Mouse (Mus musculus) heart, embryonic 13.5 days (tissue): ENCODE data around the gene Cyp8b1. TPM values are rescaled to one million over a fixed set of nuclear protein-coding genes. Genes with fewer than 3 reads are reported as not detected.

ENCODE experiments used
- ATAC-seq: fragments of 200-750 bp; cut with Nextera tagmentation; 2 replicates; pipeline ENCODE4 v1.8.0; 2017; ENCODE audit warnings: moderate TSS enrichment; ENCODE audit not compliant: insufficient number of reproducible peaks, low FRiP score, low TSS enrichment; ENCODE audit errors: extremely low read depth
- H3K27ac ChIP-seq: fragments of 300-500 bp; sonication (generic); replicated peaks from 2 replicates; pipeline ENCODE4 v1.5.1; 2015; ENCODE audit warnings: moderate library complexity, mild to moderate bottlenecking, inconsistent platforms
- H3K27me3 ChIP-seq: fragments of 300-500 bp; sonication (generic); replicated peaks from 2 replicates; pipeline ENCODE4 v1.6.1; 2015; ENCODE audit warnings: mild to moderate bottlenecking, inconsistent platforms
- H3K36me3 ChIP-seq: fragments of 300-500 bp; sonication (generic); 2 replicates; pipeline ENCODE4 v1.6.1; 2015; ENCODE audit warnings: mild to moderate bottlenecking, inconsistent platforms
- H3K4me1 ChIP-seq: fragments of 300-500 bp; sonication (generic); 2 replicates; pipeline ENCODE4 v1.6.1; 2015; ENCODE audit warnings: inconsistent platforms
- H3K4me2 ChIP-seq: fragments of 300-500 bp; sonication (generic); 2 replicates; pipeline ENCODE4 v1.6.1; 2015; ENCODE audit warnings: inconsistent platforms, mild to moderate bottlenecking, moderate library complexity
- H3K4me3 ChIP-seq: fragments of 300-500 bp; sonication (generic); 2 replicates; pipeline ENCODE4 v1.5.1; 2015; ENCODE audit warnings: moderate library complexity, mild to moderate bottlenecking, inconsistent platforms
- H3K9ac ChIP-seq: fragments of 300-500 bp; sonication (generic); 2 replicates; pipeline ENCODE4 v1.6.1; 2015; ENCODE audit warnings: inconsistent platforms, mild to moderate bottlenecking, moderate library complexity
- H3K9me3 ChIP-seq: fragments of 300-500 bp; sonication (generic); 2 replicates; pipeline ENCODE4 v1.6.1; 2016; ENCODE audit warnings: inconsistent platforms
- WGBS: fragments of 180-500 bp; shearing (Covaris S2); methylation state at CpG from one replicate; pipeline ENCODE4 v1.1.7; 2015; ENCODE audit warnings: mixed read lengths; 5-methylcytosine and 5-hydroxymethylcytosine counted together
- polyA plus RNA-seq: library from polyadenylated mRNA; unstranded; fragments of >200 nt; fragmentation: Nextera tagmentation; extraction: Ambion mirVana; gene quantifications from 2 replicates; pipeline ENCODE4 v1.2.1, GENCODE M21; 2015

The Cyp8b1 gene
- polyA plus RNA-seq, 1 experiment from 2014 or later, result not detected

DNA sequence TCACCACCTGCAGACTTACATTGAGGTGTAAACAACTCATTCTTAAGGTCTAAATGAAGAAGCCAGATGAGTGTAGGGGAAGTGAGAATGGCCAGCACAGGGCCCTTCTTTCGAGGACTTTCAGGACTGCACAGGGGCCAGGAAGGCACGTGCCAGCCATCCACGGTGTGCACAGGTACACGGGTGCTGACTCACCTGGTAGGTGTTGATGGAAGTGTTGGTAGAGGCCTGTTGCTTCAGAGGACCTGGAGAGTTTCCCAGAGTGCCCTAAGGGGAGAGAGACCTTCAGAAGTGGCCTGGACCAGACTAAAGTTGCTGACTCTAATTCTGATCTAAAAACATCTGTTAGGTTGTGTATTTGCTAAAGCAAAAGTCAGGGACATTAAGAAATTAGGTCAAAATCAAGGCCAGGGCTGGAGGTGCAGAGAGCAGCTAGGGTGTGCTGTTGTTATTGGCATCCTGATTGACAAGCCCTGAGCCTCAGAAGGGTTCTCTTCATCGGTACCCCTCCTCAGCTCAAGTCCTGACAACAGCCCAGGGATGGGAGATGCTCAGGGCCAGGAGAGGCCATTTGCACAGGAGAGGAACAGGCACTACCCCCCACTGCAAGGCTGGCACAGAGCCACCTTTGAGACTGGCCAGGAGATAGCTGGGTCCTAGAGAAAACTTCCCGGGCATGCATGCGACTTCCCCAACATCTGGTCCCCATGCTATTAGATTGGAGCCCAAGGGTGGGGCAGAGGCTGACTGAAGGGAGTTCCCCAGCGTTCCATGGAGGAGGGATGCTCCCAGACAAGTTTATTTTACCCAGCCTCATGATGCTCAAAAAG lies 12.4 kb downstream of the Cyp8b1 start:
- ATAC-seq, result no peak
- Histone ChIP-seq H3K9ac (no peak overlapping the region), H3K4me3 (no peak overlapping the region), H3K27me3 (no peaks in the 10 kb centered on the region), H3K4me2 (no peak overlapping the region), H3K36me3 (no peaks in the 10 kb centered on the region), H3K27ac (no peak overlapping the region), H3K9me3 (no peaks in the 10 kb centered on the region), H3K4me1 (peaks cover 4% of the 10 kb centered on the region; the same call in 1 of the 2 replicates)
- WGBS, result 58% methylated on average over 8 of the region's 8 CpGs

DNA sequence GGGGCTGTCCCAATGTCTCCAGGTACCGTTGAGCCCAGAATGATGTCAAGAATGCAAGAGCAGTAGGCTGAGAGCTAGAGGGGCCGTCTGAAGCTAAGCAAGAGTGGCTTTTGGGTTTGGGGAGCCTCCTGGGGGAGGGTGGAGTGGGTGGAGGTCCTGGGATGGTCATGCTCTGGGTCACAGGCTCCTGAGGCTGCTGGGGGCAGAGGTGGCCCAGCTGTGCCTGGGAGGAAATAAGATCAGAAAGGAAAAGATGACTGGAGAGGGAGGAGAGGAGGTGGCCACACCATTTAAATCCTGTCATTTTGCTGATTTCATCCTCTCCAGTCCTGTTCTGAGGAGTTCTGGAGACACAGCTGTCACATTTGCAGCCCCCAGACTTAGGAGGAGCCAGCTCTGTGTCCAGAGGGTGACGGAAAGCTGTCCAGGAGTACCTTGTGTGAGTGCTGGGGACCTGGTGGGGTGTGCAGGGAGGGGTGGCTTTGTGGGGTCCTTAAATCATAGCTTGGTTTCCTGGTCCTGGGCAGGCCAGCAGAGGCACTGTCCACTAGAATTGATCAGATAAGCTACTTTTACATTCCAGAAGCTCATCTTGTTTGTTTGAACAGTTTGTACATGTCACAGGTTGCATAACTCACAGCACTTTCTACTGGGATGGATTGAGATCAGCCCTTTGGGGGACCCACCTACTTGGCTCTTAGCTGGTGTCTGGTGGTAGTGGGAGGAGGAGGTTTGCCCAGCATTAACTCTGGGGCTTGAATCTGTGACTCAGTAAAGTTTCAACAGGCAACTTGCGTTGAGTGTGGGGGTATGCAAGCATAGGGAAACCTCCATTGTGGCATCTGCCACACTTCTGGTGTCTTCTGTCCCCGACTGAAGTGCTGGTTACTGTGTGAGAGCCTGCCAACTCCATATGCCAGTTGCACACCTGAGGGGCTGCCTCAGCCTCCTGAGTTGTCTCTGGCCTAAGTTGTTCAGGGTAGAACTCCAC lies 14.1 kb downstream of the Cyp8b1 start:
- Histone ChIP-seq H3K4me2 (no peak overlapping the region), H3K4me3 (no peak overlapping the region), H3K36me3 (no peaks in the 10 kb centered on the region), H3K4me1 (peaks cover 7% of the 10 kb centered on the region), H3K9ac (no peak overlapping the region), H3K27me3 (no peaks in the 10 kb centered on the region), H3K9me3 (no peaks in the 10 kb centered on the region), H3K27ac (no peak overlapping the region)
- 68% methylated on average over 5 of the region's 5 CpGs for WGBS
- no peak for ATAC-seq

DNA sequence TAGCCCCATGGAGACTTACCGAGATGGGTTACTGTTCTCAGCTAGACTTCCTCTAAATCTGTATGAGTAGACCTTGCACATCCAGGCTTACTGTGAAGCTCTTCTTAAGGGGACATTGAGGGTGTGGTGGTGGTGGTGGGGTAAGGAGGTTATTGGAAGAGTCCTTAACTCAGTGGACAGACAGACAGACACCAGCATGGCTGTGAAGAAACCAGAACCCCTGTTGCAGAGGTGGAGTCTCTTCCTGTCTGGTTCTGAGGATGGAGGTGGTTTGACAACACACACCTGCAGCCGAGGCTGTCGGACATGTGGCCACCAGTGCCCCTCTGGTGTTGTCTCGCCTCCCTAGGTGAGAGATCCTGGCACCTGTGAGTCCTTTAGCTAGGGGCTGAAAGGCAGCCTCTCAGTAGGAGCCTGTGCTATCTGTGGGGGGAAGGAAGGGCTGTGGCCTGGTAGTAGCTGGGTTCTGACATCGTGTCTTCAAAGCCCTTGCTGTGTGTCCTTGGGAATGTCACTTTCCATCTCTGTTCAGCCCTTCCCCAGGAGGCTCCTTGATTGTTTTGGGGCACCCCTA lies 15.7 kb downstream of the Cyp8b1 start:
- no peaks in the 10 kb centered on the region for H3K36me3 ChIP-seq
- H3K27ac ChIP-seq, result no peak overlapping the region
- ATAC-seq, result no peak
- H3K9ac ChIP-seq, result no peak overlapping the region
- H3K4me2 ChIP-seq, result no peak overlapping the region
- no peaks in the 10 kb centered on the region for H3K9me3 ChIP-seq
- H3K4me1 ChIP-seq, result peaks cover 12% of the 10 kb centered on the region
- whole genome bisulfite sequencing, result 69% methylated on average over 5 of the region's 5 CpGs
- H3K27me3 ChIP-seq, result no peaks in the 10 kb centered on the region
- no peak overlapping the region for H3K4me3 ChIP-seq

DNA sequence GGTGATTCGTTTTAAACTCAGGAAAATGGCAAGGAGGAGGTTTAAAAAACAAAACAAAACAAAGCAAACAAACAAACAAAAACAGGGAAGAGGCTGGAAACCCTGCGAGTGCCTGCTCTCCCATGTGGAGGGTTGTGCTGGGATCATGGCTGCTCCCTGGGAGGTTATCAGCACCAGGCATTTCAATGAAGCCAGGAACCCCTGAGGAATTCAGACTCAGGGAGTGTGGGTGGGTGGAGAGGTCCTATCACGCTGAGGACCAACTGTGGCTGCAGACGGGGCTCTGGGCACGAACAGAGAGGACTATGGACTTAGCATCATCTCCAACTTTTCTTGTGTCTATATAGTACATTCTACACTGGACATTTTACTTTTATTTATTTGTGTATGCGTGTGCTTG lies 16.8 kb downstream of the Cyp8b1 start:
- Histone ChIP-seq H3K9ac (no peak overlapping the region), H3K4me2 (no peak overlapping the region), H3K4me3 (no peak overlapping the region), H3K27ac (no peak overlapping the region), H3K36me3 (no peaks in the 10 kb centered on the region), H3K9me3 (no peaks in the 10 kb centered on the region), H3K27me3 (no peaks in the 10 kb centered on the region), H3K4me1 (peaks cover 13% of the 10 kb centered on the region)
- 32% methylated on average over 6 of the region's 6 CpGs for WGBS
- ATAC-seq, result no peak

DNA sequence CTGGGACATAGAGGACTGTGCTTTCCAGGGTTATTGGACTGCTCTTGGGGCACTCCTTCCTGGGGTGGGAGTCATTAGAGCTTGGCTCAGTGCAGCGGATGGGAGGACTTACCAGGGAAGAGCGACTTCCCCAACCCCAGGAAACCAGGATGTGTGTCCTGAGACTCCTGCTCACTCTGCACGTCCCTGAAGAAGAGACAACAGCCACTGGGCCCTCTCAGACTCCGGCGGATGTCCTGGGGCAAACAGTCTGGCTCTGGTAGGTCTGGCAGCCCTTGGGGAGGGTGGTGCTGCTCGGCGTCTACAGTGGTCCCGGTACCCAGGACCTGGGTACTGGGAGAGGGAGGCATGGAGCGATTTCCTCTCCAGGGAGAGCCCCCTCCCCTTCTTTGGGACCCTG lies 17.9 kb downstream of the Cyp8b1 start, which contains the start of gene Ackr2:
Ackr2 (plus strand) TSS at position 111 of the 400 bp plus-strand sequence.
- 77% methylated on average over 9 of the region's 9 CpGs for WGBS
- no peaks in the 10 kb centered on the region for H3K36me3 ChIP-seq
- ATAC-seq, result no peak
- H3K4me2 ChIP-seq, result no peak within 1 kb of the TSS
- H3K9ac ChIP-seq, result no peak within 1 kb of the TSS
- H3K9me3 ChIP-seq, result no peaks in the 10 kb centered on the region
- peaks cover 14% of the 10 kb centered on the region for H3K4me1 ChIP-seq
- H3K4me3 ChIP-seq, result no peak within 1 kb of the TSS
- no peak within 1 kb of the TSS for H3K27ac ChIP-seq
- no peaks in the 10 kb centered on the region for H3K27me3 ChIP-seq

DNA sequence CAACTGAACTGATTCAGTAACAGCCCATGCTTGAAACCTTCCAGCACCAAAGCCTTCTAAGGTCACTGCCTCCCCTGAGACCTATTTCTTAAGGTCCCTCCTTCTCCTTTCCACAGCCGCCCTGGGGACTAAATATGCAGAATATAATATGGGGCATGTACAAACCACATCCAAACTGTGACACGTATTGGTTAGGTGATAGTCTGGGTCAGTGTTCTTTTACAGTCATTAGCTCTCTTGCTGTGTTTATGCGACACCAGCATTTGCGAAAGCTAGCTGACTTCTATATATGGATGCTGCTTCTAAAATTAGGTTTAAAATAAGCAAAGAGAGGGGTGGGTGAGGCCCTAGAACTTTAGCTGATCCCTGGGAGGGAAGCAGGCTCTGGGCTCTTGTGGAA lies 19.3 kb downstream of the Cyp8b1 start:
- Histone ChIP-seq H3K4me3 (no peak overlapping the region), H3K9me3 (no peaks in the 10 kb centered on the region), H3K9ac (no peak overlapping the region), H3K4me2 (no peak overlapping the region), H3K36me3 (no peaks in the 10 kb centered on the region), H3K27me3 (no peaks in the 10 kb centered on the region), H3K4me1 (peaks cover 14% of the 10 kb centered on the region), H3K27ac (no peak overlapping the region)
- ATAC-seq, result no peak
- 58% methylated on average over 4 of the region's 4 CpGs for WGBS

DNA sequence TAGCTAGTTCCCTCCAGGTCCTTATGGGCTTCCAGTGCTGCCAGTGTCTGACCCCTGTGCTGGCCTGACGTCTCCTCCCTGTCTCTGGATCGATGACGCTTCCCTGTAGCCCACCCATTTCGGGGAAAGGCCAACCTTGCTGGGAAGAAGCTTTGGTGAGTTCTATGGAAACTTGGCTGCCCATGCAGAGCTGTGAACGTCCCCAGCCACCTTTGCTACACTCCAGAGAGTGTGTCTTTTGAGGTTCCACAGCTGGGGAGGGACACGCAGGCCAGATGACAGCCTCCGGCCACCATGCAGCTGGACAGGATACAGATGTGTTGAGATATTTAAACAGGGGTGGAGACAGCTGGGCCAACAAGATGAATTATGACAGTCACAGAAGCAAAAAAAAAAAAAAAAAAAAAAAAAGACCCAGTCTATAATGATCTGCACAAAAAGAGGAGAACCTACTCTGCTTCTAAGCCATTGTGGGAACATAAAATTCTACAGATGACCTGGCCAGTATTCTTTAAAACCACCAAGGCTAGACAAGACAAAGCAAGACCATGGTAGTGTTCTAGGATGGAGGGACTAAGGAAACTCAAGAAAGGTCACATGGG lies 20.6 kb downstream of the Cyp8b1 start:
- no peaks in the 10 kb centered on the region for H3K36me3 ChIP-seq
- H3K9ac ChIP-seq, result no peak overlapping the region
- H3K9me3 ChIP-seq, result no peaks in the 10 kb centered on the region
- peaks cover 20% of the 10 kb centered on the region for H3K4me1 ChIP-seq
- no peaks in the 10 kb centered on the region for H3K27me3 ChIP-seq
- no peak overlapping the region for H3K27ac ChIP-seq
- ATAC-seq, result no peak
- H3K4me3 ChIP-seq, result no peak overlapping the region
- no peak overlapping the region for H3K4me2 ChIP-seq
- WGBS, result 56% methylated on average over 7 of the region's 7 CpGs

DNA sequence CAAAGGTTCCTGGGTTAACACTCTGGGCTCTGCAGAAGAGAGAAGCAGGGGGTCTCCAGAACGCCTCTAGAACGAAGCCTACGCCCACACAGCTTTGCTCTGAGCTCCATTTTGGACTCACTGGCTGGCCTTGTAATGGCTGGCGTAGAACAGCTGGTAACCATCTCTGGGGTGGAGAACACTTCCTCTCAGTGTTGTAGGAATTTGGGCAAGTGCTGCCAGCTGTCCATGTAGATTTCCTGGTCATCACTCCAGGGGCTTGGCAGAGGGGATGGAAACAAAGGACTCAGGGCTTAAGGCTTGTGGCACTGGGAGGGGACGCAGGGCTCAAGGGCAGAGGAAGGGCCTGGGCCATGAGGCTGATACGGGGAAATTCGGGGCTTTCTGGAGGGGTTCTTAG lies 21.7 kb downstream of the Cyp8b1 start:
- H3K9ac ChIP-seq, result no peak overlapping the region
- no peaks in the 10 kb centered on the region for H3K27me3 ChIP-seq
- ATAC-seq, result no peak
- no peak overlapping the region for H3K4me3 ChIP-seq
- WGBS, result 76% methylated on average over 7 of the region's 7 CpGs
- H3K4me2 ChIP-seq, result no peak overlapping the region
- H3K9me3 ChIP-seq, result no peaks in the 10 kb centered on the region
- no peaks in the 10 kb centered on the region for H3K36me3 ChIP-seq
- H3K27ac ChIP-seq, result no peak overlapping the region
- peaks cover 28% of the 10 kb centered on the region for H3K4me1 ChIP-seq

DNA sequence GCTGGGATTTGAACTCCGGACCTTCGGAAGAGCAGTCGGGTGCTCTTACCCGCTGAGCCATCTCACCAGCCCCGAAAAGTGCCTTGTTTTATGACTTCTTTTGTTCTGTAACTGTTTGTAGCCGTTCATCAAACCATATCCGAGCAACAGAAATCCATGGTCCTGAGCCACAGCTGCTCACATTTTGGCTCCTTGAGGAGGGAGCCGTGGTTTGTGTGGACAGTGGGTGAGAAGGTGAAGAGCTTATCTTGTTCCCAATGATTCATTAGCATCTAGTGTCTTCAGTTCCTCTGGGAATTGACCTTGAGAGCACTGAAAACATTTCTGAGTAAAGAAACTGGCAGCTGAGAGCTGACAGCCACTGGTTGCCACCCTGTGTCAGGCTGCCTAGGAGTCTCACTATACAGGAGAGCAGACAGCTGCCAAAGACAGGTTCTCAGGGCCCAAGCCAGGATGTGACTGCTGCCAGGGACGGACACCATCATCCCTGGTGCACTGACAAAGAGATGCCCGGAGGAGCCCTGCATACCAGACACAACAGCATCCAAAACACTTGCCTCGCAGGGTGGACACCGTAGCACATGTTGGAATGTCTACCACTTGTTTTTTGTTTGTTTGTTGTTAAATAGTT lies 23.9 kb downstream of the Cyp8b1 start:
- no peak for ATAC-seq

DNA sequence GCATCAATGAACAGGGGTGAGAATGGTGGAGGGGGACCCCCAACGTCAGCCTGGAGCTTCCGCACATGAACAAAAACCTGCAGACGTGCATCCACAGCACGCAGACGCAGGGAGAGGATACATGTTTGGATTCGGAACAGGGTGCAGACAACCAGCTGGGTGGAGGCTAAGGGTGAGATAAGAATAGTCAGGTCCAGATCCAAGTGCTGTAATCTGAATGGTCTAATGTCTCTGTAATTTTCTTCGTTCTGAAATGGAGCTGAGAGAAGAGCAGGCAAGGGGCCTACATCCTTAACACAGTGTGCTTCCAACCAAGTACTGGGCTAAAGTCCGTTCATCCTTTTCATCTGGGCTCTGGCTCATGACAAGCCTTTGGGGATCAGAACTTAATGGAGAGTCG lies 24.8 kb downstream of the Cyp8b1 start:
- Histone ChIP-seq H3K9ac (no peak overlapping the region), H3K4me3 (no peak overlapping the region), H3K27me3 (no peaks in the 10 kb centered on the region), H3K36me3 (no peaks in the 10 kb centered on the region), H3K4me1 (peaks cover 21% of the 10 kb centered on the region), H3K27ac (peak overlapping the region; percentile 42; the same call in 1 of the 2 replicates), H3K4me2 (no peak overlapping the region), H3K9me3 (no peaks in the 10 kb centered on the region)
- ATAC-seq, result no peak
- WGBS, result 81% methylated on average over 9 of the region's 9 CpGs

More for the DNA sequence above, 23.9 kb downstream of the Cyp8b1 start:
- Histone ChIP-seq H3K36me3 (no peaks in the 10 kb centered on the region), H3K27ac (no peak overlapping the region), H3K4me2 (no peak overlapping the region), H3K27me3 (no peaks in the 10 kb centered on the region), H3K9ac (no peak overlapping the region), H3K4me1 (peaks cover 28% of the 10 kb centered on the region), H3K9me3 (no peaks in the 10 kb centered on the region), H3K4me3 (no peak overlapping the region)
- WGBS, result 81% methylated on average over 12 of the region's 12 CpGs
